Mouse (Mus musculus) liver, embryonic 16.5 days (tissue): ENCODE measurements around the gene Ankzf1. TPM values are rescaled to one million over a fixed set of nuclear protein-coding genes. Genes with fewer than 3 reads are reported as not detected.

Experiments used
- ATAC-seq: fragments of 200-750 bp; cut with Nextera tagmentation; 2 replicates; pipeline ENCODE4 v1.8.0; 2017; ENCODE audit warnings: low read depth, mild to moderate bottlenecking, moderate number of reproducible peaks, moderate library complexity
- H3K27ac ChIP-seq: fragments of 300-500 bp; sonication (generic); 2 replicates; pipeline ENCODE4 v1.5.1; 2014; ENCODE audit warnings: mild to moderate bottlenecking, low read length
- H3K27me3 ChIP-seq: fragments of 300-500 bp; sonication (generic); 2 replicates; pipeline ENCODE4 v1.6.1; 2014; ENCODE audit warnings: low read depth, low read length, mixed read lengths; ENCODE audit not compliant: control insufficient read depth, insufficient read depth
- H3K36me3 ChIP-seq: fragments of 300-500 bp; sonication (generic); 2 replicates; pipeline ENCODE4 v1.6.1; 2014; ENCODE audit warnings: mild to moderate bottlenecking; ENCODE audit not compliant: control insufficient read depth, insufficient read depth
- H3K4me1 ChIP-seq: fragments of 300-500 bp; sonication (generic); 2 replicates; pipeline ENCODE4 v1.6.1; 2014; ENCODE audit warnings: low read depth, low read length, mixed read lengths; ENCODE audit not compliant: control insufficient read depth
- H3K4me2 ChIP-seq: fragments of 300-500 bp; sonication (generic); 2 replicates; pipeline ENCODE4 v1.6.1; 2014; ENCODE audit warnings: low read depth, low read length, mixed read lengths
- H3K4me3 ChIP-seq: fragments of 300-500 bp; sonication (generic); 2 replicates; pipeline ENCODE4 v1.5.1; 2014; ENCODE audit warnings: low read depth, mild to moderate bottlenecking, low read length
- H3K9ac ChIP-seq: fragments of 300-500 bp; sonication (generic); 2 replicates; pipeline ENCODE4 v1.6.1; 2014; ENCODE audit warnings: low read depth, low read length
- H3K9me3 ChIP-seq: fragments of 300-500 bp; sonication (generic); replicated peaks from 2 replicates; pipeline ENCODE4 v1.6.1; 2016; ENCODE audit warnings: low read length; ENCODE audit not compliant: control insufficient read depth
- WGBS: fragments of 180-500 bp; shearing (Covaris S2); extraction: QIAGEN DNeasy Blood & Tissue Kit; methylation state at CpG from one replicate; pipeline ENCODE4 v1.1.7; 2014; ENCODE audit not compliant: insufficient replicate concordance; 5-methylcytosine and 5-hydroxymethylcytosine counted together
- polyA plus RNA-seq: library from polyadenylated mRNA; unstranded; fragments of >200 nt; fragmentation: Nextera tagmentation; extraction: Ambion mirVana; gene quantifications from 2 replicates; pipeline ENCODE4 v1.2.1, GENCODE M21; 2015

Gene Ankzf1
- polyA plus RNA-seq, 1 experiment from 2014 or later = 12.0 TPM

DNA sequence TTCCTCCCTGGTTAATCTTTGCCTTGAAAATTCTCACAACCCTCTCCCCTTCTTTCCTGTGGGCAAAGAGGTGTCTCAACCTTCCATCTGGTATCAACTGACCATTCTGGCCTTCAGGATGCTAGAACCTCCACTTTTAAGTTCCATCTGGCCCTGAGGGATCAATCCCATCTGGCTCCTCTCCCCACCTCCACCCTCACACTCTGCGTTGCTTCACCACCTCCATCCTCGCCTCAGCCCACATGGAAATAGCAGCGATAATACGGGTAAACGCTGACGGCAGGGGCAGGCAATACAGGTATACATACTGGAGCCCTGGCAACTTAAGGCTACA is 25.9 kb downstream of the Ankzf1 start:
- no peak for ATAC-seq
- peak overlapping the region; percentile 97 for H3K27ac ChIP-seq
- H3K27me3 ChIP-seq = peaks cover 14% of the 10 kb centered on the region
- peaks cover 59% of the 10 kb centered on the region for H3K4me1 ChIP-seq
- peak overlapping the region; percentile 83 for H3K4me3 ChIP-seq
- peak overlapping the region; percentile 87 for H3K9ac ChIP-seq
- peaks cover 41% of the 10 kb centered on the region for H3K36me3 ChIP-seq
- WGBS = 1% methylated on average over 6 of the region's 6 CpGs
- H3K9me3 ChIP-seq = no peaks in the 10 kb centered on the region
- peak overlapping the region; percentile 97 for H3K4me2 ChIP-seq

DNA sequence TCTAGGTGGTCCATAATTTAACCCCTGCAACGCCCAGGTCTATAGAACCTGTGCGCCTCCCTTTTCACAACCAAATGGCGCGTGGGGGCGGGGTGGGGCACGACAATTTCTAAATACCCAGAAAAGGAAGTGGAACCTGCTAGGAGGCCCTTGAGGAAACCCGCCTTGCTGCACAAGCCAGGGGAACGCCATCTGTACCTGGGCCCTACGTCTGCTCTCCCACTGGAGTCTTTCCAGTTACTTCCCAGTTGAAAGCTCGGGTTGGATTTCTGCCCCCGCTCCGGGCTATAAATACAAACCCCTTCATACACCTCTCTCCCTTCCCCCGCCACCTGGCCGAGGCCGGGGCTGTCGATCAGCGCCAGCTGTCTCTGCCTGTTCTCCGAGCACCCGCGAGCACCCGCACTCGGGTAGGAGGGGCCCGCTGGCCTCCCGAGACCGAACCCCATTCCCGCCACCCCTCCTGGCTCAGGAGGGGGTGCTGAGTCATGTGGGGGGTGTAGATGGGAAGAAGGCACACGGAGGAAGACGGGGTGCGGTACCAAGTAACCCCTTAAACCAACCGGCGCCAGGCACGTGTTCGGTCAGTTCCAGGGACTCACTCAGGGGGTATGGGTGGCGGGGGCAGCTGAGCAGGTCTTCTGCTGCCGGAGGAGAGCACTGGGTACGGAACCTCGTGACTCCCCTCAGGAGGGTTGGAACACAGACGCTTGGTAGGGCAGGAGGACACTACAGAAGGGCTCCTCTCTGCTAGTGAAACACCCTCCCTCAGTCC is 26.5 kb downstream of the Ankzf1 start:
- ATAC-seq = peak; percentile 64
- WGBS = under 1% methylated on average over 38 of the region's 38 CpGs
- Histone ChIP-seq H3K27ac (peak overlapping the region; percentile 97), H3K4me2 (peak overlapping the region; percentile 97), H3K4me3 (peak overlapping the region; percentile 83), H3K9me3 (no peaks in the 10 kb centered on the region), H3K27me3 (peaks cover 14% of the 10 kb centered on the region), H3K4me1 (peaks cover 53% of the 10 kb centered on the region), H3K9ac (peak overlapping the region; percentile 87), H3K36me3 (peaks cover 36% of the 10 kb centered on the region)

DNA sequence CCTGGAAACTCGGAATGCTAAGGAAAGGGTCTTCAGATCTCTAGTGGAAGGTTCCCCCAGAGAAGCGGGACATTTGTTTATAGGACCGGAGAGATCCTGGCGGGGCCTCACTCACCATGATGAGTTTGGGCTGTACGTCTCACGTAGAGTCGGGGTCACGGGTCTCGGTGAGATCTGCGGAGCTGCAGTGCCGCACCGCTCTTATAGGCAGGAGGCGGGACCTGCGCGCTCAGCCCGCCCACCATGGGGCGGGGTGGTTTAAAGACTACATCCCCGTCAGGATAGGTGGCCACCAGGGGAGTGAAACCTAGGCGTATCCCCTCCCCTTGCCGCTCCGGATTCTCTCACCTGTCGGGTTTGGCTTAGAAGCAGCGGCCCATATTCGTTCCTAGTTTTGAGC is 27.1 kb downstream of the Ankzf1 start:
- Histone ChIP-seq H3K9ac (peak overlapping the region; percentile 87), H3K9me3 (no peaks in the 10 kb centered on the region), H3K4me3 (peak overlapping the region; percentile 83), H3K4me1 (peaks cover 46% of the 10 kb centered on the region), H3K27me3 (peaks cover 14% of the 10 kb centered on the region), H3K36me3 (peaks cover 30% of the 10 kb centered on the region), H3K27ac (peak overlapping the region; percentile 97), H3K4me2 (peak overlapping the region; percentile 97)
- under 1% methylated on average over 24 of the region's 24 CpGs for WGBS
- peak; percentile 90 for ATAC-seq

DNA sequence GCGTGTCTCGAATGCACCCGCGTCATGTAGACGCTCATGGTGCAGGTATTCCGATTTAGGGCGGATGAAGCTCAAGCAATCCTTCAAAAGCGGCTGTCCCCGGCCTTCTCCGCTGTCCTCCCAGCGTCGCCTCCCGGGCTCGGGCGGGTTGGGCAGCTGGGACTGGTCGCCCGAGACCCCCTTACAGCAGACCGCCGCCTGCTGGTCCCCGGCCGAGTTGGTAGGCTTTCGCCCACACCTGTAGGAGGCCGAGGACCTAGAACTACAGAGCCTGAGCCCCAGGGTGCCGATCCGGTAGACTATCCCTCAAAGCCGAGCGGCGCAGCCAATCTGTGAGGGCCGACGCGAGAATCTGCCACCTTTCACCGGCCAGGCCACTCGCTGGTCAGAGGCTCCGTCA is 27.6 kb downstream of the Ankzf1 start, which contains the start of gene Tuba4a:
Gene Tuba4a (minus strand): TSS at position 335 of the 400 bp plus-strand sequence.
- Histone ChIP-seq H3K27me3 (peaks cover 14% of the 10 kb centered on the region), H3K4me1 (peaks cover 42% of the 10 kb centered on the region), H3K9ac (peak within 1 kb of the TSS; percentile 87), H3K36me3 (peaks cover 25% of the 10 kb centered on the region), H3K4me3 (peak within 1 kb of the TSS; percentile 83), H3K27ac (peak within 1 kb of the TSS; percentile 97), H3K9me3 (no peaks in the 10 kb centered on the region), H3K4me2 (peak within 1 kb of the TSS; percentile 97)
- ATAC-seq = peak; percentile 3; the same call in 1 of the 2 replicates
- 2% methylated on average over 34 of the region's 34 CpGs for WGBS

DNA sequence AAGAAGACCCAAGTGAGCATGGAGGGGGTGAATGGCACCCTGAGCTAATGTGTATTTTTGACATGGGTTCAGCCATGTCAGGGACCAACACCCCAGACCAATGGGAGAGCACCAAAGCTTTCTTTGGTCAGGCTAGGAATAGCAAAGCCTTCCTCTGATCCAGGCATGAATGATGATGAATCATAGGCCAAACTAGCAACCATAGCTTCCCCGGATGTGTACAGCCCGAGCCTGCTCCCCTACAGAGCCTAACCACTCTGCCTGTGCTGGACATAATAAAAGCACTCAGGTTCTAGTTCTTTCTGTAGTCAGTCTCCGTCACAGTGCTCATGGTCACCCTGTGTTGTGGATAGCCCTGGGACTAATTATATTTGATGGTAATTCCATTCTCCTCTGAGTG is 29.6 kb downstream of the Ankzf1 start:
- ATAC-seq = no peak
- no peak overlapping the region for H3K9ac ChIP-seq
- 68% methylated on average over 3 of the region's 3 CpGs for WGBS
- H3K27ac ChIP-seq = no peak overlapping the region
- peaks cover 5% of the 10 kb centered on the region for H3K36me3 ChIP-seq
- peaks cover 14% of the 10 kb centered on the region for H3K27me3 ChIP-seq
- no peak overlapping the region for H3K4me2 ChIP-seq
- peaks cover 22% of the 10 kb centered on the region for H3K4me1 ChIP-seq
- no peaks in the 10 kb centered on the region for H3K9me3 ChIP-seq
- H3K4me3 ChIP-seq = no peak overlapping the region

DNA sequence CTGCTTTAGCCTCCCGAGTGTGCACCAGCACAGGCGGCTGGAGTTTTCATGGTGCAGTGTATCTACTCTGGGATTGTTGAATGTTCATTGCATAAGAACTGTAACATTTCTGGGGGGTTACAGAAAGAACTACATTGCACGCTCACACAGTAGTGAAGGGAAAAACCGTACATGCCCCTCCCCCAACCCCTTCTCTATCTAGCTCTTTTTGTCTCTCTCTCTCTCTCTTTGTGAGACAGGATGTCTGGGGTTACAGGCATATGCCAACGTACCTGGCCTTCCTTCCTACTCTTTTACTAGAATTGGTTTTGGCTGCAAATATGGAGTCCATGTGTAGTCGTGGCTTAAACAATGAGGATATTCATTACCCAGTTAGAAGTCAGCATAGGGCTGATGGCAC is 31.0 kb downstream of the Ankzf1 start:
- no peak for ATAC-seq
- Histone ChIP-seq H3K9ac (no peak overlapping the region), H3K4me3 (no peak overlapping the region), H3K4me2 (no peak overlapping the region), H3K9me3 (no peaks in the 10 kb centered on the region), H3K27ac (no peak overlapping the region), H3K36me3 (no peaks in the 10 kb centered on the region), H3K27me3 (peaks cover 14% of the 10 kb centered on the region), H3K4me1 (peaks cover 8% of the 10 kb centered on the region)
- 51% methylated on average over 6 of the region's 6 CpGs for WGBS

DNA sequence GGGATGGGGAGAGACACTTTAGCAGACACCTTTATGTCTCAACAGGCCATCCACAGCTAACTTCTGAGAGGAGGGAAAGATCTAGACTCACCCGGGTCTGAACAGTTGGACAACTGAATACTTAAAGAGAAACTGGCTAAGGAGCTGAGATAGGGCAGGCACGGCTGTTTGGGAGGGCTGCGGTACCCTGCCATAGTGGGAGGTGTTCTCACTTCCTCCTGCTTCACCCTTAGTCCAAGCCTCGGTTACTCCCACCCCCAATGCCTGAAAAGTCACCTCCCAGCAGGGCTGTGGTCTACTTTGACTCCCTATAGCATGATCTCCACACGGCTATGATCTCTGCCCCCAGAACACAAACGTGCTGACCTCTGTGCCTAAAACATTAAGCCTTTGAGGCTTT is 31.6 kb downstream of the Ankzf1 start:
- no peak for ATAC-seq
- no peak overlapping the region for H3K9ac ChIP-seq
- H3K4me2 ChIP-seq = no peak overlapping the region
- no peaks in the 10 kb centered on the region for H3K36me3 ChIP-seq
- no peak overlapping the region for H3K27ac ChIP-seq
- H3K4me3 ChIP-seq = no peak overlapping the region
- peaks cover 8% of the 10 kb centered on the region for H3K4me1 ChIP-seq
- WGBS = 18% methylated on average over 6 of the region's 6 CpGs
- H3K9me3 ChIP-seq = no peaks in the 10 kb centered on the region
- peaks cover 14% of the 10 kb centered on the region for H3K27me3 ChIP-seq

DNA sequence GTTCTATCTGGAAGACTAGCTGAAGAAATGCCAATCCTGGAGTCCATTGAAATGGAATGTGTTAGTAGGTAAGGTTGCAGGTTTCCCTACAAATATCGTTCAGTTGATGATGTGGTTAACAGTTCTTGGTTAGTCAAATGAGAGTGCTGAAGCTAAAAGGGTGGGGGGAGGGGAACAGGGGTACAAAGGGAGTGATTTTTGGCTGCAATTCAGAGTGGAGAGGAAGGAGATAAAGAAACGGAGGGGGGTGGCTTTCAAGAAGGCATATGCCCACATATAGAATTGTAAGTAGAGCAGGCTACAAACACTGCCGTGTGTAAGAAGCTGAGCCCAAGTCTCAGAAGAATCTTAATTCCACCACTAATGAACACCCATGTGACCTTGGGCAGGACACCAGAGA is 33.5 kb downstream of the Ankzf1 start:
- Histone ChIP-seq H3K4me2 (no peak overlapping the region), H3K4me3 (no peak overlapping the region), H3K27ac (no peak overlapping the region), H3K4me1 (peaks cover 5% of the 10 kb centered on the region), H3K36me3 (no peaks in the 10 kb centered on the region), H3K9ac (no peak overlapping the region), H3K9me3 (no peaks in the 10 kb centered on the region), H3K27me3 (peaks cover 5% of the 10 kb centered on the region)
- WGBS = 19% methylated on average over 3 of the region's 3 CpGs
- no peak for ATAC-seq

DNA sequence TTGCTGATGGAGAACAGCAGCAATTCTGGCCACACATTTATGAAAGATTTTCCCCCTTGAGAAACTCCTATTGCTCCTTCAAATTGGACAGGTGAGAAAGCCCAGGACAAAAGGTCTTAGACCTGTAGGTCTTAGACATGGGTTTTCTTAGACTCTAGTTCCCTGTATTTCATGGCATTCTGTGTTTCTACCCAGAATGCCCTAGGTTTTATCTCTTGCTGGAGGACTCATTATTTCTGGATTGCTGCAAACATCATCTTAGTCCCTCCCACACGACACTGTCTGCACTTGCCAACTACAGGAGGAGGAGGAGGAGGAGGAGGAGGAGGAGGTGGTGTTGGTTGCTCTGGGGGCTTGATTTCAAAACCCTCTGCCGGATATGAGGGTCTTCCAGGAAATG is 34.2 kb downstream of the Ankzf1 start:
- Histone ChIP-seq H3K4me2 (no peak overlapping the region), H3K4me1 (peaks cover 5% of the 10 kb centered on the region), H3K36me3 (no peaks in the 10 kb centered on the region), H3K9ac (no peak overlapping the region), H3K9me3 (no peaks in the 10 kb centered on the region), H3K27ac (no peak overlapping the region), H3K4me3 (no peak overlapping the region), H3K27me3 (no peaks in the 10 kb centered on the region)
- ATAC-seq = no peak
- 33% methylated on average over 2 of the region's 2 CpGs for WGBS
